Comparison of ENCODE assay signal across 10 mouse cellular contexts in genomic region chr5:149780411-149780810, GRCm38 (mm10).
A peak's percentile ranks its signal among the peaks of the same experiment; 100 is the strongest.
DNase-seq lines count a peak whose midpoint lies in the region; ATAC-seq and TF ChIP-seq lines count a peak whose summit lies in the region.
"Had no signal": no experiment of that assay in that cellular context is flagged by ENCODE, and none has a peak within 500 bp of the region (broad histone marks: within the 10 kb centered on the region; RNA-seq: fewer than 3 reads in every experiment).

No protein-coding gene starts in this region.

- no peaks in the 10 kb centered on the region for H3K27me3 ChIP-seq in hindbrain, embryonic 11.5 days (ENCODE audit: control insufficient read depth, insufficient read depth, low read length)
- H3K27me3 ChIP-seq in hindbrain, embryonic 13.5 days, result no peaks in the 10 kb centered on the region
- no peaks in the 10 kb centered on the region for H3K27me3 ChIP-seq in thymus, adult 2 months (ENCODE audit: control insufficient read depth, insufficient read depth, low read length)
- H3K27me3 ChIP-seq: limb, embryonic 13.5 days; neural tube, embryonic 12.5 days had no signal

- peak; percentile 31 for DNase-seq in hindbrain, embryonic 11.5 days (ENCODE audit: low spot score)
- peak; percentile 33 for DNase-seq in thymus, adult 2 months
- DNase-seq in thymus, adult 18-20 months, result no peak
- DNase-seq in induced T-regulatory cell, adult 2 months (ENCODE audit: low read depth), result peak; percentile 58
- no peak for DNase-seq in layer of hippocampus, postnatal 14 days (ENCODE audit: low spot score in 2 of 2)
- no peak for DNase-seq in left cerebral cortex, adult 8-10 months (ENCODE audit: low spot score in 2 of 2)
- no peak for DNase-seq in layer of hippocampus, adult 9-10 months (ENCODE audit: low spot score)

- no peaks in the 10 kb centered on the region for H3K36me3 ChIP-seq in hindbrain, embryonic 11.5 days (ENCODE audit: control insufficient read depth, insufficient read depth, low read length)
- no peaks in the 10 kb centered on the region for H3K36me3 ChIP-seq in hindbrain, embryonic 13.5 days
- no peaks in the 10 kb centered on the region for H3K36me3 ChIP-seq in thymus, adult 2 months (ENCODE audit: control insufficient read depth, insufficient read depth, low read length)
- H3K36me3 ChIP-seq: limb, embryonic 13.5 days; neural tube, embryonic 12.5 days had no signal

- H3K4me1 ChIP-seq in hindbrain, embryonic 11.5 days (replicated peaks; ENCODE audit: control insufficient read depth, insufficient read depth, low read length), result no peaks in the 10 kb centered on the region
- no peaks in the 10 kb centered on the region for H3K4me1 ChIP-seq in hindbrain, embryonic 13.5 days (replicated peaks)
- peaks cover 5% of the 10 kb centered on the region for H3K4me1 ChIP-seq in thymus, adult 2 months (replicated peaks; ENCODE audit: control insufficient read depth, insufficient read depth, low read length)
- H3K4me1 ChIP-seq: limb, embryonic 13.5 days; neural tube, embryonic 12.5 days had no signal

- no peaks in the 10 kb centered on the region for H3K9me3 ChIP-seq in hindbrain, embryonic 11.5 days (ENCODE audit: control insufficient read depth, low read length)
- H3K9me3 ChIP-seq in hindbrain, embryonic 13.5 days, result peaks cover 7% of the 10 kb centered on the region; the same call in 1 of the 2 replicates

- H3K27ac ChIP-seq in hindbrain, embryonic 11.5 days (ENCODE audit: low read depth, low read length), result no peak overlapping the region
- no peak overlapping the region for H3K27ac ChIP-seq in hindbrain, embryonic 13.5 days
- no peak overlapping the region for H3K27ac ChIP-seq in thymus, adult 2 months (ENCODE audit: control insufficient read depth, insufficient read depth, low read length)
- H3K27ac ChIP-seq: limb, embryonic 13.5 days; neural tube, embryonic 12.5 days had no signal

- no peak for TF ChIP-seq POLR2A in thymus, adult 2 months (IDR thresholded peaks at IDR 0.05; ENCODE audit: control insufficient read depth, extremely low read depth, insufficient read depth, low read length, poor library complexity)

- WGBS in hindbrain, embryonic 11.5 days, result 95% methylated on average over 2 of the region's 2 CpGs
- WGBS in hindbrain, embryonic 13.5 days, result 95% methylated on average over 2 of the region's 2 CpGs
- WGBS in thymus, adult 2 months, result 99% methylated on average over 2 of the region's 2 CpGs

- no peak for ATAC-seq in hindbrain, embryonic 11.5 days (ENCODE audit: low FRiP score)
- no peak for ATAC-seq in hindbrain, embryonic 13.5 days (ENCODE audit: low FRiP score)

- peak; percentile 75; the same call in 1 of the 2 replicates for TF ChIP-seq CTCF in thymus, adult 2 months (IDR thresholded peaks at IDR 0.05; ENCODE audit: borderline replicate concordance, control insufficient read depth, extremely low read depth, insufficient read depth, low read length, poor library complexity)

- no peak overlapping the region for H3K4me2 ChIP-seq in hindbrain, embryonic 11.5 days (replicated peaks; ENCODE audit: low read depth, low read length)
- H3K4me2 ChIP-seq in hindbrain, embryonic 13.5 days, result no peak overlapping the region
- H3K4me2 ChIP-seq: limb, embryonic 13.5 days; neural tube, embryonic 12.5 days had no signal

- H3K9ac ChIP-seq in hindbrain, embryonic 11.5 days (ENCODE audit: low read depth, low read length), result no peak overlapping the region
- H3K9ac ChIP-seq in hindbrain, embryonic 13.5 days, result no peak overlapping the region
- H3K9ac ChIP-seq: limb, embryonic 13.5 days; neural tube, embryonic 12.5 days had no signal

- no peak overlapping the region for H3K4me3 ChIP-seq in hindbrain, embryonic 11.5 days (ENCODE audit: low read depth, low read length)
- H3K4me3 ChIP-seq in hindbrain, embryonic 13.5 days, result no peak overlapping the region
- H3K4me3 ChIP-seq in thymus, adult 2 months (ENCODE audit: control insufficient read depth, insufficient read depth, low read length), result no peak overlapping the region
- H3K4me3 ChIP-seq: limb, embryonic 13.5 days; neural tube, embryonic 12.5 days had no signal

Comparison
In these comparisons a context has a peak if more than half of its experiments do, and no peak if none do; other contexts are left out.
1. DNase-seq: peak in hindbrain, embryonic 11.5 days (single experiment), thymus, adult 2 months (single experiment) and induced T-regulatory cell, adult 2 months (single experiment); none in thymus, adult 18-20 months (0 of 2), layer of hippocampus, postnatal 14 days (0 of 2), left cerebral cortex, adult 8-10 months (0 of 2) and layer of hippocampus, adult 9-10 months (single experiment).